ENCODE assay signal across 22 mouse cellular contexts in genomic region chr5:4240120-4240519, GRCm38 (mm10). TPM values are rescaled to one million over a fixed set of nuclear protein-coding genes. Genes with fewer than 3 reads are reported as not detected.
A peak's percentile ranks its signal among the peaks of the same experiment; 100 is the strongest.
DNase-seq lines count a peak whose midpoint lies in the region; ATAC-seq lines count a peak whose summit lies in the region.
"Had no signal": no experiment of that assay in that cellular context is flagged by ENCODE, and none has a peak within 500 bp of the region (broad histone marks: within the 10 kb centered on the region; RNA-seq: fewer than 3 reads in every experiment).

No protein-coding gene starts in this region.

- no peak overlapping the region for H3K4me3 ChIP-seq in kidney, embryonic 14.5 days (ENCODE audit: low read length)
- H3K4me3 ChIP-seq in neural tube, embryonic 13.5 days, result no peak overlapping the region
- H3K4me3 ChIP-seq in liver, embryonic 11.5 days (ENCODE audit: low read depth, low read length), result no peak overlapping the region
- H3K4me3 ChIP-seq: heart, embryonic 15.5 days; layer of hippocampus, adult 2 months; limb, embryonic 12.5 days; liver, embryonic 12.5 days had no signal

- ATAC-seq in kidney, embryonic 14.5 days (ENCODE audit: low FRiP score, low TSS enrichment), result peak; percentile 94
- ATAC-seq in neural tube, embryonic 13.5 days (ENCODE audit: low read depth), result peak; percentile 80
- no peak for ATAC-seq in liver, embryonic 11.5 days (replicated peaks; ENCODE audit: low FRiP score)
- ATAC-seq: liver, embryonic 12.5 days had no signal

- no peak overlapping the region for H3K9ac ChIP-seq in kidney, embryonic 14.5 days (ENCODE audit: low read depth, low read length)
- H3K9ac ChIP-seq in neural tube, embryonic 13.5 days, result no peak overlapping the region
- H3K9ac ChIP-seq in liver, embryonic 11.5 days (ENCODE audit: low read depth, low read length), result no peak overlapping the region
- H3K9ac ChIP-seq: heart, embryonic 15.5 days; limb, embryonic 12.5 days; liver, embryonic 12.5 days had no signal

- 20% methylated on average over 2 of the region's 2 CpGs for WGBS in kidney, embryonic 14.5 days
- WGBS in neural tube, embryonic 13.5 days, result 17% methylated on average over 2 of the region's 2 CpGs
- WGBS in liver, embryonic 11.5 days, result 57% methylated on average over 2 of the region's 2 CpGs

- H3K9me3 ChIP-seq in kidney, embryonic 14.5 days (ENCODE audit: control insufficient read depth, low read length), result no peaks in the 10 kb centered on the region
- H3K9me3 ChIP-seq in neural tube, embryonic 13.5 days, result no peaks in the 10 kb centered on the region
- H3K9me3 ChIP-seq in liver, embryonic 11.5 days (ENCODE audit: control insufficient read depth, low read length), result no peaks in the 10 kb centered on the region
- H3K9me3 ChIP-seq: heart, embryonic 15.5 days; limb, embryonic 12.5 days; liver, embryonic 12.5 days had no signal

- H3K4me1 ChIP-seq in kidney, embryonic 14.5 days (ENCODE audit: control insufficient read depth, insufficient read depth, low read length), result no peaks in the 10 kb centered on the region
- no peaks in the 10 kb centered on the region for H3K4me1 ChIP-seq in neural tube, embryonic 13.5 days (replicated peaks)
- H3K4me1 ChIP-seq in liver, embryonic 11.5 days (replicated peaks; ENCODE audit: control insufficient read depth, insufficient read depth, low read length), result no peaks in the 10 kb centered on the region
- H3K4me1 ChIP-seq: heart, embryonic 15.5 days; limb, embryonic 12.5 days; liver, embryonic 12.5 days had no signal

- 0 out of 2 replicates have a peak, but pooled peaks cover 2% of the 10 kb centered on the region for H3K27me3 ChIP-seq in kidney, embryonic 14.5 days (ENCODE audit: control insufficient read depth, insufficient read depth, low read length)
- H3K27me3 ChIP-seq in neural tube, embryonic 13.5 days, result no peaks in the 10 kb centered on the region
- H3K27me3 ChIP-seq in liver, embryonic 11.5 days (replicated peaks; ENCODE audit: control insufficient read depth, insufficient read depth, low read length), result no peaks in the 10 kb centered on the region
- H3K27me3 ChIP-seq: heart, embryonic 15.5 days; limb, embryonic 12.5 days; liver, embryonic 12.5 days had no signal

- H3K4me2 ChIP-seq in kidney, embryonic 14.5 days (replicated peaks; ENCODE audit: low read depth, low read length), result no peak overlapping the region
- no peak overlapping the region for H3K4me2 ChIP-seq in neural tube, embryonic 13.5 days
- H3K4me2 ChIP-seq in liver, embryonic 11.5 days, result no peak overlapping the region
- H3K4me2 ChIP-seq: heart, embryonic 15.5 days; limb, embryonic 12.5 days; liver, embryonic 12.5 days; midbrain, embryonic 11.5 days had no signal

- H3K36me3 ChIP-seq in kidney, embryonic 14.5 days (ENCODE audit: control insufficient read depth, insufficient read depth, low read length), result no peaks in the 10 kb centered on the region
- no peaks in the 10 kb centered on the region for H3K36me3 ChIP-seq in neural tube, embryonic 13.5 days
- no peaks in the 10 kb centered on the region for H3K36me3 ChIP-seq in liver, embryonic 11.5 days (ENCODE audit: control insufficient read depth, insufficient read depth, low read length)
- H3K36me3 ChIP-seq: heart, embryonic 15.5 days; limb, embryonic 12.5 days; liver, embryonic 12.5 days had no signal

- DNase-seq in kidney, adult 11 months, result no peak
- DNase-seq in embryo, embryonic 10.5 days (ENCODE audit: low spot score), result peak; percentile 63
- DNase-seq in fat pad, adult 2 months (ENCODE audit: extremely low read depth, low read depth, low spot score), result peak; percentile 54
- no peak for DNase-seq in liver, embryonic 11.5 days (ENCODE audit: low spot score)
- DNase-seq in thymus, postnatal 36 days, result no peak
- DNase-seq: adrenal gland, adult 2 months; cerebellum, adult 2 months; cerebellum, postnatal 25 days; heart, postnatal 36 days; kidney, adult 8-10 months; layer of hippocampus, postnatal 36 days; lung, adult 18-20 months; lung, postnatal 10 days; thymus, adult 18-20 months; thymus, postnatal 4 days had no signal

- no peak overlapping the region for H3K27ac ChIP-seq in kidney, embryonic 14.5 days (ENCODE audit: low read depth, low read length)
- no peak overlapping the region for H3K27ac ChIP-seq in neural tube, embryonic 13.5 days (replicated peaks)
- H3K27ac ChIP-seq in liver, embryonic 11.5 days (ENCODE audit: low read depth, low read length), result no peak overlapping the region
- H3K27ac ChIP-seq: heart, embryonic 15.5 days; layer of hippocampus, adult 2 months; limb, embryonic 12.5 days; liver, embryonic 12.5 days had no signal

RNA-seq across cellular contexts. Expression of gene Mterf1b, which starts 48.0 kb away (rescaled TPM):
- 3.3 and 4.5 TPM in 2 replicates for polyA plus RNA-seq in kidney, embryonic 14.5 days (2014; fragmentation: Nextera tagmentation; extraction: Ambion mirVana)
- polyA plus RNA-seq in neural tube, embryonic 13.5 days (2015; fragmentation: Nextera tagmentation; extraction: Ambion mirVana), result 3.5 and 3.6 TPM in 2 replicates
- 5.2 and 5.4 TPM in 2 replicates for polyA plus RNA-seq in liver, embryonic 11.5 days (2014; fragmentation: Nextera tagmentation; extraction: Ambion mirVana)
- polyA plus RNA-seq: adrenal gland, adult 2 months had no signal

Comparison
In these comparisons a context has a peak if more than half of its experiments do, and no peak if none do; other contexts are left out.
1. DNase-seq: peak in embryo, embryonic 10.5 days (single experiment) and fat pad, adult 2 months (single experiment); none in kidney, adult 11 months (single experiment), liver, embryonic 11.5 days (single experiment) and thymus, postnatal 36 days (0 of 2).